Mouse (Mus musculus) ES-Bruce4 (cell line): ENCODE results near the gene Rnf157.

Experiments used
- CTCF ChIP-seq: IDR thresholded peaks from one replicate; pipeline ENCODE4 v1.8.1; 2011; ENCODE audit warnings: low read depth, low read length
- EP300 ChIP-seq: IDR thresholded peaks from 2 replicates; pipeline ENCODE4 v1.6.1; 2011; ENCODE audit warnings: low read depth, low read length; ENCODE audit not compliant: insufficient read depth
- POLR2A ChIP-seq: IDR thresholded peaks from one replicate; pipeline ENCODE4 v1.8.1; 2011; ENCODE audit warnings: low read length; ENCODE audit not compliant: insufficient read depth

DNA sequence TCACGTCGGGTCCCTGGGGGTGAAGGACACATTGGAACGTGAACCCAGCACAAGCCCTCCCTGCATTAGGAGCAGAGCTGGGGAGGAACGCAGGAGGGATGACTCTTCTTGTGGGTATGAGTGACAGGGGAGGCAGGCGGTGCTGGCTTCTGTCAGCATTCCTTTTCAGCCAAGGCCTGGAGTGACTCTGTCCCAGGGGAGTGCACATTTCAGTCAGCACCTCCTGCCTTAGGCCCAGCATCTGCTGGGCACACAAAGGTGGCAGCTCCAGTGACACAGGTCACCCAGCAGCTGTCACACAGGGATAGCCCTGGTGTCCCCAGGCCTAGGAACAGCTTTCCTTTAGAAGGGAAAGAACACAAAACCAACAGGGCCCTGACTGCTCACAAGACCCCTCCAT lies 64.9 kb downstream of the Rnf157 start:
- no peak for TF ChIP-seq CTCF
- no peak for TF ChIP-seq EP300
- TF ChIP-seq POLR2A: no peak
